ENCODE assay signal across 13 mouse cellular contexts in the genomic region with DNA sequence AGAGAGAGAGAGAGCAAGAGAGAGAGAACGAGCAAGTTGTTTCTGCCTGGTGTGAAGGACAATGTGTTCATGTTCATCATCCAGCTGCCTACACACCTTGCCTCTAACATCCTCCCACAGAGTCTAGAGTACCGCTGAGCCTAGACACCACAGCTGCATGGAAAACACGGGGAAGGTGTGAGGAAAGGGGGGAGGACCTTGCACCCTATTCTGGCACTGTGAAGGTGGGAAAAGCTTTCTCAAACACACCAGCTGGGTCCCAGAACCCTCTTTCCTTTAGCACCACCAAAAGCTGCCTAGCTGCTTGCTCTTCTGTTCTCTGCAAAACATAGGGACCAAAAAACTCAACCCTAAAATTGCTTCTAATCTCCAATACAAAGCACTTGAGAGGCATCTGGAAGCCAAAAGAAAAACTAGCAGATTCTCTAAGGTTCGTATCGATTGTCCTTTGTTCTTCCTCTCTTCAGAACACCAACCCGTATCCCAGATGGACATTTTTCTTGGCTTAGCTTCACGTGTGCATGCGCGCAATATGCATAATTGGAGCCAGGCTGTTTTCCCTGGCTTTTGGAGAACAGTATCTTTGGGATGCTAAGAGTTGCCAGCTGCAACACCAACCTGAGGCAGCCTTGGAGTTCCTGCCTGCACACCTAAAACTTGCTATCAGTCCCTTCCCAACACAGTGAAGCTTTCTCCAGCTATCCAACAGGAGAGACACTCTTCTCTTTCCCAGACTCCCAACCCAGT. TPM values are rescaled to one million over a fixed set of nuclear protein-coding genes. Genes with fewer than 3 reads are reported as not detected.
DNase-seq lines count a peak whose midpoint lies in the region; ATAC-seq and TF ChIP-seq lines count a peak whose summit lies in the region.
"Had no signal": no experiment of that assay in that cellular context is flagged by ENCODE, and none has a peak within 500 bp of the region (broad histone marks: within the 10 kb centered on the region; RNA-seq: fewer than 3 reads in every experiment).

No protein-coding gene starts in this region.

- peak overlapping the region; percentile 13 for H3K4me3 ChIP-seq in gastrocnemius, adult 2 months
- H3K4me3 ChIP-seq in limb, embryonic 10.5 days: no peak overlapping the region
- H3K4me3 ChIP-seq: heart, embryonic 15.5 days; hindbrain, embryonic 10.5 days; liver, embryonic 13.5 days; midbrain, embryonic 10.5 days had no signal

- H3K27me3 ChIP-seq in limb, embryonic 10.5 days (ENCODE audit: low read depth, poor library complexity, severe bottlenecking): peaks cover 3% of the 10 kb centered on the region; the same call in 1 of the 2 replicates
- H3K27me3 ChIP-seq: heart, embryonic 15.5 days; liver, embryonic 13.5 days had no signal

- peaks cover 23% of the 10 kb centered on the region; the same call in 1 of the 2 replicates for H3K4me1 ChIP-seq in limb, embryonic 10.5 days
- H3K4me1 ChIP-seq: midbrain, embryonic 10.5 days had no signal

- WGBS in limb, embryonic 10.5 days: 69% methylated on average over 9 of the region's 9 CpGs

- H3K36me3 ChIP-seq in limb, embryonic 10.5 days: 0 out of 2 replicates have a peak, but pooled peaks cover 2% of the 10 kb centered on the region
- H3K36me3 ChIP-seq: heart, embryonic 15.5 days; hindbrain, embryonic 10.5 days; midbrain, embryonic 10.5 days had no signal

- no peak for TF ChIP-seq CTCF in gastrocnemius, adult 2 months (IDR thresholded peaks at IDR 0.05)

- H3K9me3 ChIP-seq in limb, embryonic 10.5 days (replicated peaks): no peaks in the 10 kb centered on the region
- H3K9me3 ChIP-seq: heart, embryonic 15.5 days; hindbrain, embryonic 10.5 days; liver, embryonic 13.5 days; midbrain, embryonic 10.5 days had no signal

- H3K27ac ChIP-seq in gastrocnemius, adult 2 months: peak overlapping the region; percentile 60; the same call in 1 of the 2 replicates
- H3K27ac ChIP-seq in limb, embryonic 10.5 days: peak overlapping the region; percentile 44
- H3K27ac ChIP-seq: heart, embryonic 15.5 days; hindbrain, embryonic 10.5 days; liver, embryonic 13.5 days; midbrain, embryonic 10.5 days had no signal

- intact Hi-C loops in gastrocnemius, adult 2 months (cut with DNase I): loop anchor here (10.0 kb wide), 1 partner anchor 158 kb away; no protein-coding TSS in a partner anchor

- ATAC-seq in granulocyte monocyte progenitor cell, adult 5-6 weeks (replicated peaks; ENCODE audit: poor library complexity, severe bottlenecking): no peak
- ATAC-seq: lung, postnatal 0 days had no signal

- DNase-seq in gastrocnemius, adult 2 months: no peak
- DNase-seq in gastrocnemius, postnatal 25 days: no peak
- peak; percentile 45 for DNase-seq in CD4-positive helper T cell, adult 2 months (ENCODE audit: low read depth, low spot score)
- DNase-seq in brain, adult 2 months (ENCODE audit: low read depth, low spot score): peak; percentile 76
- DNase-seq in limb, embryonic 10.5 days (ENCODE audit: low spot score): no peak
- DNase-seq in kidney, adult 18-20 months: no peak
- DNase-seq: adrenal gland, postnatal 10 days; liver, embryonic 13.5 days had no signal

RNA-seq across cellular contexts. Expression of a gene that starts 6.7 kb away (rescaled TPM):
- total RNA-seq in gastrocnemius, adult 2 months (2021): 10 to 100 TPM; 20.5 to 22.9 TPM
- total RNA-seq in gastrocnemius, postnatal 25 days (2021): 10 to 100 TPM; 13.6 to 20.1 TPM
- polyA plus RNA-seq in limb, embryonic 10.5 days (2016; fragmentation: Nextera tagmentation; extraction: Ambion mirVana): 12.1 and 13.6 TPM in 2 replicates
- 0.30 and 2.4 TPM in 2 replicates for total RNA-seq in granulocyte monocyte progenitor cell, adult 5-6 weeks (2014; fragmentation: Nextera tagmentation)
- total RNA-seq in granulocyte monocyte progenitor cell, adult 5-6 weeks (2017): 1.6 and 2.4 TPM in 2 replicates

RNA-seq across cellular contexts. Expression of a gene that starts 48.2 kb away (rescaled TPM):
- total RNA-seq in gastrocnemius, adult 2 months (2021): 1 to 10 TPM; 2.1 to 2.3 TPM
- total RNA-seq in gastrocnemius, postnatal 25 days (2021): 1 to 10 TPM; 2.3 to 2.4 TPM
- polyA plus RNA-seq in limb, embryonic 10.5 days (2016; fragmentation: Nextera tagmentation; extraction: Ambion mirVana): 0.73 and 1.3 TPM in 2 replicates
- total RNA-seq in granulocyte monocyte progenitor cell, adult 5-6 weeks (2014; fragmentation: Nextera tagmentation): 0.96 TPM in 1 of 2 replicates, not detected in the other
- 0.31 and 0.52 TPM in 2 replicates for total RNA-seq in granulocyte monocyte progenitor cell, adult 5-6 weeks (2017)

Comparison
In these comparisons a context has a peak if more than half of its experiments do, and no peak if none do; other contexts are left out.
1. DNase-seq: peak in CD4-positive helper T cell, adult 2 months (single experiment) and brain, adult 2 months (single experiment); none in gastrocnemius, adult 2 months (single experiment), gastrocnemius, postnatal 25 days (single experiment), limb, embryonic 10.5 days (single experiment) and kidney, adult 18-20 months (single experiment).
2. RNA of a gene that starts 6.7 kb away (total RNA-seq): 20.5 to 22.9 TPM in gastrocnemius, adult 2 months and 13.6 to 20.1 TPM in gastrocnemius, postnatal 25 days; 0.30 to 2.4 TPM in granulocyte monocyte progenitor cell, adult 5-6 weeks; every median in the first group is over 4 times any median in the second.